Mouse (Mus musculus): Measurements from ENCODE around the gene Capn12.

DNA sequence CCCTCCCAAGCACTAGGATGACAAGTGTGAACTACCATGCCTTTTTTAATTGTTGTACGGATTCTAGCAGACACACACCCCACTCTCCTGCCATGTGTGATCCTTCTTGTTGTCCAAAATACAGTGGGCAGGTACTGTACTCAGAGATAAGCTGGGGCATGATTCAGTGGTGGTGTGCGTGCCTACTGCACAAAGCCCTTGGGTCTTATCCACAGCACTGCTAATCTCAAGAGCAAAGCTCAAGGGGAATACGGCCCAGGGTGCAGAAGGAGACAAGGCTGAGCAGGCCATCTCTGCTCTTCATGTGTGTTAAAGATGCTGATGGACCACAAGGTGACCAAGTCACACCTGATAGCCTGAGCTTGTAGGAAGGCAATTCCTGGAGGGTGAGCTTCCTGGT is 40.0 kb downstream of the Capn12 start:
- TF ChIP-seq POLR2A (IDR thresholded peaks at IDR 0.05; ENCODE audit: insufficient read depth, low read depth, low read length) (no peak), EP300 (IDR thresholded peaks at IDR 0.05; ENCODE audit: insufficient read depth, low read depth, low read length) (no peak)
